Comparison of ENCODE assay signal across 16 mouse cellular contexts in the genomic region with DNA sequence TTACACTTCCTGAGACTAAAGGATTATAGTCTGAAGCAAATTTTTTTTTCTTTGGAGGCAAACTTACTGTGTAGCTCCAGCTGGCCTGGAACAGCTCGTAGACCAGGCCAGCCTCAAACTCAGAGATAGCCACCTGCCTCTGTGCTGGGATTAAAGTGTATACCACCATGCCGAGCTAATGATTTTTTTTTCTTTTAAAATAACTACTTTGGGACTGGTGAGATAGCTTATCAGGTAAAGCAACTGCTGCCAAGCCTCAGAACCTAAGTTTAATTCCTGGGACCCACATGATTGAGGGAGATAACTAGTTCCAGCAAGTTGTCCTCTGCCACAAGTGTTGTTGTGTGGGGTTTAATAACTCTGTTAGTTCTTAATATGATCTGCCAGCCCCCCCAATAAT.
DNase-seq lines count a peak whose midpoint lies in the region; ATAC-seq lines count a peak whose summit lies in the region.
"Had no signal": no experiment of that assay in that cellular context is flagged by ENCODE, and none has a peak within 500 bp of the region (broad histone marks: within the 10 kb centered on the region; RNA-seq: fewer than 3 reads in every experiment).

No protein-coding gene starts in this region.

- no peaks in the 10 kb centered on the region for H3K4me1 ChIP-seq in midbrain, embryonic 11.5 days (ENCODE audit: control insufficient read depth, insufficient read depth, low read length)
- 0 out of 2 replicates have a peak, but pooled peaks cover 3% of the 10 kb centered on the region for H3K4me1 ChIP-seq in midbrain, embryonic 10.5 days
- peaks cover 60% of the 10 kb centered on the region for H3K4me1 ChIP-seq in liver, embryonic 16.5 days (ENCODE audit: control insufficient read depth, low read depth, low read length)
- H3K4me1 ChIP-seq: hindbrain, embryonic 13.5 days had no signal

- no peak for ATAC-seq in midbrain, embryonic 11.5 days (ENCODE audit: low FRiP score)
- peak; percentile 72 for ATAC-seq in erythroid progenitor cell, adult 5-6 weeks (replicated peaks; ENCODE audit: low FRiP score, poor library complexity, severe bottlenecking)
- ATAC-seq in liver, embryonic 16.5 days (ENCODE audit: low read depth) = peak; percentile 91
- ATAC-seq: forebrain, embryonic 16.5 days had no signal

- H3K27ac ChIP-seq in midbrain, embryonic 11.5 days (ENCODE audit: low read depth, low read length) = no peak overlapping the region
- H3K27ac ChIP-seq in midbrain, embryonic 10.5 days (replicated peaks) = no peak overlapping the region
- peak overlapping the region; percentile 95 for H3K27ac ChIP-seq in liver, embryonic 16.5 days (ENCODE audit: low read length)
- H3K27ac ChIP-seq: heart, adult 2 months; hindbrain, embryonic 13.5 days; kidney, postnatal 0 days had no signal

- no peak overlapping the region for H3K4me2 ChIP-seq in midbrain, embryonic 11.5 days
- H3K4me2 ChIP-seq in liver, embryonic 16.5 days (ENCODE audit: low read depth, low read length) = peak overlapping the region; percentile 41
- H3K4me2 ChIP-seq: hindbrain, embryonic 13.5 days had no signal

- H3K27me3 ChIP-seq in midbrain, embryonic 11.5 days (ENCODE audit: control insufficient read depth, insufficient read depth, low read length) = no peaks in the 10 kb centered on the region
- no peaks in the 10 kb centered on the region for H3K27me3 ChIP-seq in midbrain, embryonic 10.5 days (ENCODE audit: low read depth, poor library complexity, severe bottlenecking)
- no peaks in the 10 kb centered on the region for H3K27me3 ChIP-seq in liver, embryonic 16.5 days (ENCODE audit: control insufficient read depth, insufficient read depth, low read depth, low read length)
- H3K27me3 ChIP-seq: hindbrain, embryonic 13.5 days had no signal

- no peaks in the 10 kb centered on the region for H3K36me3 ChIP-seq in midbrain, embryonic 11.5 days (ENCODE audit: control insufficient read depth, insufficient read depth, low read length)
- peaks cover 2% of the 10 kb centered on the region; the same call in 1 of the 2 replicates for H3K36me3 ChIP-seq in midbrain, embryonic 10.5 days
- H3K36me3 ChIP-seq in liver, embryonic 16.5 days (ENCODE audit: control insufficient read depth, insufficient read depth) = no peaks in the 10 kb centered on the region
- H3K36me3 ChIP-seq: hindbrain, embryonic 13.5 days had no signal

- H3K9ac ChIP-seq in midbrain, embryonic 11.5 days (ENCODE audit: low read length) = no peak overlapping the region
- peak overlapping the region; percentile 49 for H3K9ac ChIP-seq in liver, embryonic 16.5 days (ENCODE audit: low read depth, low read length)
- H3K9ac ChIP-seq: hindbrain, embryonic 13.5 days had no signal

- H3K4me3 ChIP-seq in midbrain, embryonic 11.5 days (ENCODE audit: low read depth, low read length) = no peak overlapping the region
- H3K4me3 ChIP-seq in midbrain, embryonic 10.5 days = no peak overlapping the region
- no peak overlapping the region for H3K4me3 ChIP-seq in liver, embryonic 16.5 days (ENCODE audit: low read depth, low read length)
- H3K4me3 ChIP-seq: heart, adult 2 months; hindbrain, embryonic 13.5 days had no signal

- WGBS in midbrain, embryonic 11.5 days = 87% methylated on average over 2 of the region's 2 CpGs
- 77% methylated on average over 2 of the region's 2 CpGs for WGBS in midbrain, embryonic 10.5 days
- WGBS in liver, embryonic 16.5 days (ENCODE audit: insufficient replicate concordance) = 26% methylated on average over 2 of the region's 2 CpGs

- H3K9me3 ChIP-seq in midbrain, embryonic 11.5 days (ENCODE audit: control insufficient read depth, low read length) = no peaks in the 10 kb centered on the region
- no peaks in the 10 kb centered on the region for H3K9me3 ChIP-seq in midbrain, embryonic 10.5 days (replicated peaks)
- no peaks in the 10 kb centered on the region for H3K9me3 ChIP-seq in liver, embryonic 16.5 days (replicated peaks; ENCODE audit: control insufficient read depth, low read length)
- H3K9me3 ChIP-seq: hindbrain, embryonic 13.5 days had no signal

- peak; percentile 45 for DNase-seq in midbrain, embryonic 11.5 days (ENCODE audit: low spot score, missing footprints)
- no peak for DNase-seq in midbrain, embryonic 10.5 days (ENCODE audit: low spot score)
- no peak for DNase-seq in thymus, postnatal 4 days
- DNase-seq in lung, adult 18-20 months = no peak
- DNase-seq in cerebellum, adult 9-10 months = no peak
- DNase-seq: adrenal gland, postnatal 25 days; B cell, adult 2 months; cerebellum, postnatal 10 days; heart, adult 2 months; spleen, adult 18-20 months; thymus, postnatal 25 days had no signal
